Mouse (Mus musculus): ENCODE results near the gene Purb.

Gene Purb

GRCm38 (mm10) chr11:6475867-6476484, at the start of gene Purb:
Purb (minus strand) TSS chr11:6475917.
- in situ Hi-C loops (cut with MboI; ENCODE audit: low sequenced_read_pairs), result no loop called here

GRCm38 (mm10) chr11:6525241-6525640, 49.5 kb upstream of the Purb start:
- in situ Hi-C loops (cut with MboI; ENCODE audit: low sequenced_read_pairs), result no loop called here

GRCm38 (mm10) chr11:6524880-6525238, 49.1 kb upstream of the Purb start:
- in situ Hi-C loops (cut with MboI; ENCODE audit: low sequenced_read_pairs), result no loop called here

- in situ Hi-C loops (cut with MboI; ENCODE audit: low sequenced_read_pairs), result no loop called here
Measured at GRCm38 (mm10) chr11:6524165-6524879, 48.6 kb upstream of the Purb start.

- in situ Hi-C loops (cut with MboI; ENCODE audit: low sequenced_read_pairs), result no loop called here
Measured at GRCm38 (mm10) chr11:6523662-6524088, 48.0 kb upstream of the Purb start.

GRCm38 (mm10) chr11:6522782-6523525, 47.2 kb upstream of the Purb start:
- in situ Hi-C loops (cut with MboI; ENCODE audit: low sequenced_read_pairs), result no loop called here

GRCm38 (mm10) chr11:6520507-6521173, 44.9 kb upstream of the Purb start, which contains the start of gene Myo1g:
Myo1g (minus strand) TSS chr11:6520965.
- in situ Hi-C loops (cut with MboI; ENCODE audit: low sequenced_read_pairs), result no loop called here

GRCm38 (mm10) chr11:6519491-6520033, 43.8 kb upstream of the Purb start:
- in situ Hi-C loops (cut with MboI; ENCODE audit: low sequenced_read_pairs), result no loop called here

GRCm38 (mm10) chr11:6514837-6515236, 39.1 kb upstream of the Purb start:
- in situ Hi-C loops (cut with MboI; ENCODE audit: low sequenced_read_pairs), result no loop called here

- in situ Hi-C loops (cut with MboI; ENCODE audit: low sequenced_read_pairs), result no loop called here
Measured at GRCm38 (mm10) chr11:6508269-6508876, 32.7 kb upstream of the Purb start.

- in situ Hi-C loops (cut with MboI; ENCODE audit: low sequenced_read_pairs), result no loop called here
Measured at GRCm38 (mm10) chr11:6506516-6506915, 30.8 kb upstream of the Purb start.

- in situ Hi-C loops (cut with MboI; ENCODE audit: low sequenced_read_pairs), result no loop called here
Measured at GRCm38 (mm10) chr11:6504689-6505088, 29.0 kb upstream of the Purb start.

GRCm38 (mm10) chr11:6504226-6504625, 28.5 kb upstream of the Purb start:
- in situ Hi-C loops (cut with MboI; ENCODE audit: low sequenced_read_pairs), result no loop called here

- in situ Hi-C loops (cut with MboI; ENCODE audit: low sequenced_read_pairs), result no loop called here
Measured at GRCm38 (mm10) chr11:6502506-6502905, 26.8 kb upstream of the Purb start.

GRCm38 (mm10) chr11:6497311-6497948, 21.7 kb upstream of the Purb start:
- in situ Hi-C loops (cut with MboI; ENCODE audit: low sequenced_read_pairs), result no loop called here

GRCm38 (mm10) chr11:6489691-6490503, 14.2 kb upstream of the Purb start:
- in situ Hi-C loops (cut with MboI; ENCODE audit: low sequenced_read_pairs), result no loop called here

- in situ Hi-C loops (cut with MboI; ENCODE audit: low sequenced_read_pairs), result no loop called here
Measured at GRCm38 (mm10) chr11:6489257-6489656, 13.5 kb upstream of the Purb start.

GRCm38 (mm10) chr11:6488041-6488684, 12.4 kb upstream of the Purb start:
- in situ Hi-C loops (cut with MboI; ENCODE audit: low sequenced_read_pairs), result no loop called here

GRCm38 (mm10) chr11:6487496-6487895, 11.8 kb upstream of the Purb start:
- in situ Hi-C loops (cut with MboI; ENCODE audit: low sequenced_read_pairs), result no loop called here
